Mouse (Mus musculus): ENCODE data around the gene Ifi27. TPM values are rescaled to one million over a fixed set of nuclear protein-coding genes. Genes with fewer than 3 reads are reported as not detected.

Ifi27 gene
- total and polyA plus RNA-seq, 2 experiments = 149 to 288 TPM

- Histone ChIP-seq H3K36me3 (ENCODE audit: control insufficient read depth, insufficient read depth, low read length) (no peaks in the 10 kb centered on the region), H3K27me3 (ENCODE audit: control insufficient read depth, insufficient read depth, low read length) (no peaks in the 10 kb centered on the region), H3K79me2 (ENCODE audit: control insufficient read depth, insufficient read depth, low read length) (no peaks in the 10 kb centered on the region), H3K27ac (replicated peaks; ENCODE audit: insufficient read depth, low read depth, low read length) (no peak overlapping the region; the same call in 1 of the 2 replicates), H3K4me3 (ENCODE audit: insufficient read depth, low read depth, low read length) (no peak overlapping the region), H3K4me1 (ENCODE audit: control insufficient read depth, insufficient read depth, low read length) (peaks cover 9% of the 10 kb centered on the region), H3K9ac (ENCODE audit: low read depth, low read length) (no peak overlapping the region)
- 88% methylated on average over 1 of the region's 1 CpGs for WGBS
- TF ChIP-seq CTCF (IDR thresholded peaks at IDR 0.05; ENCODE audit: low read depth, low read length) (no peak), POLR2A (IDR thresholded peaks at IDR 0.05; ENCODE audit: extremely low read depth, insufficient read depth, low read length) (no peak)
- DNase-seq (ENCODE audit: extremely low read depth, low read depth, low spot score) = peak; percentile 60
Measured at GRCm38 (mm10) chr12:103486726-103487125, 52.7 kb downstream of the Ifi27 start.

- 27% methylated on average over 4 of the region's 4 CpGs for WGBS
- H3K27ac ChIP-seq (replicated peaks; ENCODE audit: insufficient read depth, low read depth, low read length) = peak overlapping the region; percentile 7; the same call in 1 of the 2 replicates
- H3K9ac ChIP-seq (ENCODE audit: low read depth, low read length) = no peak overlapping the region
- H3K4me1 ChIP-seq (ENCODE audit: control insufficient read depth, insufficient read depth, low read length) = peaks cover 6% of the 10 kb centered on the region
- no peaks in the 10 kb centered on the region for H3K36me3 ChIP-seq (ENCODE audit: control insufficient read depth, insufficient read depth, low read length)
- H3K27me3 ChIP-seq (ENCODE audit: control insufficient read depth, insufficient read depth, low read length) = no peaks in the 10 kb centered on the region
- no peaks in the 10 kb centered on the region for H3K79me2 ChIP-seq (ENCODE audit: control insufficient read depth, insufficient read depth, low read length)
- no peak overlapping the region for H3K4me3 ChIP-seq (ENCODE audit: insufficient read depth, low read depth, low read length)
- peak; percentile 83 for DNase-seq (ENCODE audit: extremely low read depth, low read depth, low spot score)
- TF ChIP-seq CTCF (IDR thresholded peaks at IDR 0.05; ENCODE audit: low read depth, low read length) = no peak
- no peak for TF ChIP-seq POLR2A (IDR thresholded peaks at IDR 0.05; ENCODE audit: extremely low read depth, insufficient read depth, low read length)
Measured at GRCm38 (mm10) chr12:103487276-103487675, 53.3 kb downstream of the Ifi27 start.

- TF ChIP-seq POLR2A (IDR thresholded peaks at IDR 0.05; ENCODE audit: extremely low read depth, insufficient read depth, low read length) (no peak), CTCF (IDR thresholded peaks at IDR 0.05; ENCODE audit: low read depth, low read length) (no peak)
- H3K9ac ChIP-seq (ENCODE audit: low read depth, low read length) = no peak overlapping the region
- no peaks in the 10 kb centered on the region for H3K79me2 ChIP-seq (ENCODE audit: control insufficient read depth, insufficient read depth, low read length)
- peaks cover 6% of the 10 kb centered on the region for H3K4me1 ChIP-seq (ENCODE audit: control insufficient read depth, insufficient read depth, low read length)
- H3K27ac ChIP-seq (replicated peaks; ENCODE audit: insufficient read depth, low read depth, low read length) = 0 out of 2 replicates have a peak overlapping the region, but pooled peaks have one; percentile 7
- 58% methylated on average over 2 of the region's 2 CpGs for WGBS
- no peaks in the 10 kb centered on the region for H3K27me3 ChIP-seq (ENCODE audit: control insufficient read depth, insufficient read depth, low read length)
- H3K4me3 ChIP-seq (ENCODE audit: insufficient read depth, low read depth, low read length) = no peak overlapping the region
- no peaks in the 10 kb centered on the region for H3K36me3 ChIP-seq (ENCODE audit: control insufficient read depth, insufficient read depth, low read length)
- peak; percentile 35 for DNase-seq (ENCODE audit: extremely low read depth, low read depth, low spot score)
Measured at GRCm38 (mm10) chr12:103487750-103488149, 53.7 kb downstream of the Ifi27 start.

Other genes with a start within 250 kb of the Ifi27 start
- not detected in 2 replicates for gene Prima1, start 192.1 kb upstream of the Ifi27 start, total RNA-seq (2014; rRNA removed)
- gene Prima1, start 192.1 kb upstream of the Ifi27 start, polyA plus RNA-seq (2012; rRNA removed) = not detected in 2 replicates
- not detected in 2 replicates for gene Fam181a, start 123.2 kb upstream of the Ifi27 start, total RNA-seq (2014; rRNA removed)
- gene Fam181a, start 123.2 kb upstream of the Ifi27 start, polyA plus RNA-seq (2012; rRNA removed) = not detected in 2 replicates
- 2.7 and 3.6 TPM in 2 replicates for gene Asb2, start 78.2 kb upstream of the Ifi27 start, total RNA-seq (2014; rRNA removed)
- 5.6 TPM in 2 replicates for gene Asb2, start 78.2 kb upstream of the Ifi27 start, polyA plus RNA-seq (2012; rRNA removed)
- 1.3 and 1.7 TPM in 2 replicates for gene Otub2, start 45.5 kb upstream of the Ifi27 start, total RNA-seq (2014; rRNA removed)
- gene Otub2, start 45.5 kb upstream of the Ifi27 start, polyA plus RNA-seq (2012; rRNA removed) = 2.1 and 2.5 TPM in 2 replicates
- gene 9330161L09Rik, start 26.4 kb upstream of the Ifi27 start, total RNA-seq (2014; rRNA removed) = 0.13 and 0.46 TPM in 2 replicates
- 0.20 TPM in 1 of 2 replicates, not detected in the other for gene 9330161L09Rik, start 26.4 kb upstream of the Ifi27 start, polyA plus RNA-seq (2012; rRNA removed)
- 22.8 and 24.4 TPM in 2 replicates for gene Ddx24, start 8.4 kb upstream of the Ifi27 start, total RNA-seq (2014; rRNA removed)
- gene Ddx24, start 8.4 kb upstream of the Ifi27 start, polyA plus RNA-seq (2012; rRNA removed) = 15.6 and 19.0 TPM in 2 replicates
- gene Ifi27l2a, start 9.5 kb downstream of the Ifi27 start, total RNA-seq (2014; rRNA removed) = 38.3 and 72.7 TPM in 2 replicates
- gene Ifi27l2a, start 9.5 kb downstream of the Ifi27 start, polyA plus RNA-seq (2012; rRNA removed) = 28.5 and 68.1 TPM in 2 replicates
- 6.3 and 10.0 TPM in 2 replicates for gene Ifi27l2b, start 23.0 kb downstream of the Ifi27 start, total RNA-seq (2014; rRNA removed)
- 2.7 and 7.4 TPM in 2 replicates for gene Ifi27l2b, start 23.0 kb downstream of the Ifi27 start, polyA plus RNA-seq (2012; rRNA removed)
- gene Ppp4r4, start 98.1 kb downstream of the Ifi27 start, total RNA-seq (2014; rRNA removed) = 5.8 and 6.5 TPM in 2 replicates
- gene Ppp4r4, start 98.1 kb downstream of the Ifi27 start, polyA plus RNA-seq (2012; rRNA removed) = 1.3 and 1.8 TPM in 2 replicates
- 204 and 223 TPM in 2 replicates for gene Serpina10, start 197.2 kb downstream of the Ifi27 start, total RNA-seq (2014; rRNA removed)
- gene Serpina10, start 197.2 kb downstream of the Ifi27 start, polyA plus RNA-seq (2012; rRNA removed) = 74.7 and 83.9 TPM in 2 replicates
- gene Serpina6, start 223.0 kb downstream of the Ifi27 start, total RNA-seq (2014; rRNA removed) = 256 and 388 TPM in 2 replicates
- gene Serpina6, start 223.0 kb downstream of the Ifi27 start, polyA plus RNA-seq (2012; rRNA removed) = 227 and 246 TPM in 2 replicates
- gene Serpina16, start 241.9 kb downstream of the Ifi27 start, total RNA-seq (2014; rRNA removed) = not detected in 2 replicates
- gene Serpina16, start 241.9 kb downstream of the Ifi27 start, polyA plus RNA-seq (2012; rRNA removed) = not detected in 2 replicates

Data from liver, adult 2 months (tissue).